Mouse (Mus musculus) liver, adult 2 months (tissue): ENCODE measurements around the gene Dph6. TPM values are rescaled to one million over a fixed set of nuclear protein-coding genes. Genes with fewer than 3 reads are reported as not detected.

ENCODE experiments used
- DNase-seq: peaks from one replicate; pipeline ENCODE4 v3.0.0-alpha.2; 2011; ENCODE audit warnings: low read depth, low spot score; ENCODE audit errors: extremely low read depth
- H3K27ac ChIP-seq: fragments of 200-500 bp; replicated peaks from 2 replicates; pipeline ENCODE4 v1.5.1; 2012; ENCODE audit warnings: low read depth, mild to moderate bottlenecking, control low read depth, inconsistent platforms, low read length; ENCODE audit not compliant: insufficient read depth
- H3K27me3 ChIP-seq: fragments of 200-500 bp; 2 replicates; pipeline ENCODE4 v1.6.1; 2012; ENCODE audit warnings: mild to moderate bottlenecking, moderate library complexity, low read length, inconsistent platforms; ENCODE audit not compliant: control insufficient read depth, insufficient read depth
- H3K36me3 ChIP-seq: fragments of 200-500 bp; 2 replicates; pipeline ENCODE4 v1.6.1; 2012; ENCODE audit warnings: low read length, inconsistent platforms; ENCODE audit not compliant: control insufficient read depth, insufficient read depth
- H3K4me1 ChIP-seq: fragments of 200-500 bp; 2 replicates; pipeline ENCODE4 v1.6.1; 2011; ENCODE audit warnings: low read length; ENCODE audit not compliant: control insufficient read depth, insufficient read depth
- H3K4me3 ChIP-seq: fragments of 200-500 bp; 2 replicates; pipeline ENCODE4 v1.5.1; 2011; ENCODE audit warnings: low read depth, mild to moderate bottlenecking, control low read depth, low read length, moderate library complexity; ENCODE audit not compliant: insufficient read depth
- H3K79me2 ChIP-seq: fragments of 200-500 bp; 2 replicates; pipeline ENCODE4 v1.6.1; 2012; ENCODE audit warnings: inconsistent platforms, mild to moderate bottlenecking, low read length, moderate library complexity; ENCODE audit not compliant: control insufficient read depth, insufficient read depth
- H3K9ac ChIP-seq: fragments of 200-500 bp; 2 replicates; pipeline ENCODE4 v1.6.1; 2012; ENCODE audit warnings: low read depth, mild to moderate bottlenecking, control low read depth, inconsistent platforms, low read length
- CTCF ChIP-seq: fragments of 200-500 bp; IDR thresholded peaks from 2 replicates; pipeline ENCODE4 v1.5.1; 2011; ENCODE audit warnings: low read depth, low read length, control low read depth
- POLR2A ChIP-seq: fragments of 200-500 bp; IDR thresholded peaks from 2 replicates; pipeline ENCODE4 v1.6.1; 2011; ENCODE audit warnings: low read length, control low read depth; ENCODE audit not compliant: insufficient read depth; ENCODE audit errors: extremely low read depth
- WGBS: fragments of 180-500 bp; shearing (Covaris S2); methylation state at CpG from one replicate; pipeline ENCODE4 v1.1.7; 2018; 5-methylcytosine and 5-hydroxymethylcytosine counted together
- polyA plus RNA-seq: library from polyadenylated mRNA; depleted of rRNA; stranded (reverse); fragments of >200 nt; gene quantifications from 2 replicates; pipeline ENCODE4 v1.2.3, GENCODE M21; 2012
- total RNA-seq: library from RNA; depleted of rRNA; stranded (reverse); fragments of >200 nt; gene quantifications from 2 replicates; pipeline ENCODE4 v1.2.3, GENCODE M21; 2014

Gene Dph6
- total and polyA plus RNA-seq, 2 experiments, result 3.3 to 4.8 TPM

DNA sequence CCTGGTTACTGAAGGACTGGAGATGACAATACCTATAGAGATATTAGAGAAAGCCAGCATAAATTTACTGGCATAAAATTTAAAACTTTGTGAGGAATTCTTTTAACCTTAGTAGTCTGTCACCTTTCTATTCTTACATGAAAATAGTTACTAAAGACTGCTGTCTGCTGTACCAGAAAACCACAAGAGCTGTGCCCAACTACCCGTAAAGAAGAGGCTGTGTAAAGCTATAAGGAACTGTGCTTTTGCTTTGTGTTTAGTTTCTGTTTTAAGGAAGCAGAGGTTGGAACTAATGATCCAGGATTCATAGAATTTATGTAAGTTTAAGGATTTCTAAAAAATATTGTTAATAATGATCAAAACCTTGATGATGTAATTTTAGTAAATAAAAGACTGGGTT, 19.1 kb upstream of the Dph6 start:
- H3K79me2 ChIP-seq, result no peaks in the 10 kb centered on the region
- TF ChIP-seq CTCF, result no peak
- TF ChIP-seq POLR2A, result no peak
- no peaks in the 10 kb centered on the region for H3K36me3 ChIP-seq
- no peaks in the 10 kb centered on the region for H3K4me1 ChIP-seq
- no peak for DNase-seq
- H3K27ac ChIP-seq, result no peak overlapping the region
- no peak overlapping the region for H3K9ac ChIP-seq
- H3K4me3 ChIP-seq, result no peak overlapping the region
- no peaks in the 10 kb centered on the region for H3K27me3 ChIP-seq
- WGBS, result 88% methylated on average over 1 of the region's 1 CpGs

GRCm38 (mm10) chr2:114670983-114671382, 16.2 kb upstream of the Dph6 start:
- H3K79me2 ChIP-seq, result no peaks in the 10 kb centered on the region
- H3K9ac ChIP-seq, result no peak overlapping the region
- DNase-seq, result no peak
- 85% methylated on average over 3 of the region's 3 CpGs for WGBS
- H3K36me3 ChIP-seq, result no peaks in the 10 kb centered on the region
- TF ChIP-seq CTCF, result no peak
- no peak for TF ChIP-seq POLR2A
- no peaks in the 10 kb centered on the region for H3K27me3 ChIP-seq
- H3K4me3 ChIP-seq, result no peak overlapping the region
- H3K27ac ChIP-seq, result no peak overlapping the region
- no peaks in the 10 kb centered on the region for H3K4me1 ChIP-seq

- DNase-seq, result no peak
- WGBS, result 94% methylated on average over 2 of the region's 2 CpGs
- H3K4me3 ChIP-seq, result no peak overlapping the region
- TF ChIP-seq POLR2A, result no peak
- TF ChIP-seq CTCF, result no peak
- no peak overlapping the region for H3K9ac ChIP-seq
- no peak overlapping the region for H3K27ac ChIP-seq
- no peaks in the 10 kb centered on the region for H3K4me1 ChIP-seq
- H3K36me3 ChIP-seq, result no peaks in the 10 kb centered on the region
- H3K27me3 ChIP-seq, result no peaks in the 10 kb centered on the region
- H3K79me2 ChIP-seq, result no peaks in the 10 kb centered on the region
These were observed 4.2 kb upstream of the Dph6 start for GRCm38 (mm10) chr2:114658954-114659353.

GRCm38 (mm10) chr2:114646240-114646639, 8.5 kb downstream of the Dph6 start:
- Histone ChIP-seq H3K9ac (no peak overlapping the region), H3K27ac (no peak overlapping the region), H3K4me1 (no peaks in the 10 kb centered on the region), H3K79me2 (no peaks in the 10 kb centered on the region), H3K27me3 (no peaks in the 10 kb centered on the region), H3K36me3 (no peaks in the 10 kb centered on the region; the same call in 1 of the 2 replicates), H3K4me3 (no peak overlapping the region)
- TF ChIP-seq POLR2A (no peak), CTCF (no peak)
- 91% methylated on average over 5 of the region's 5 CpGs for WGBS
- DNase-seq, result no peak

DNA sequence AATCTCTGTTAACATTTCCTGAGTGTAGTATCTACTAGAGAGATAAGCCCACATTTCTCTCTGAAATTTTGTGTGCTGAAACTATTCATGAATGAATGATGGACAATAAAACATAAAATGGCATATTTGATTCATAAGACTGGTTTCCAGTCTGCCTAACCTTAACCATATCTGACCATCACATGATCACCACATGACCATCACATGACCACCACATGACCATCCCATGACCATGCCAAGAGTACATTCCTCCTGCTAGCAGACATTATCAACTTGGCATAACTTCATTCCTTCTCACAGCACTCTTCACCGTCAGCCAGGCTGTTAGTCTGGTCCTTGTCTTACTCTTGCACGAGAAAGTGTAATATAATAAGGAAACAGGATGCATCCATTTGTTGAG, 10.9 kb downstream of the Dph6 start:
- TF ChIP-seq CTCF (no peak), POLR2A (no peak)
- H3K4me3 ChIP-seq, result no peak overlapping the region
- H3K4me1 ChIP-seq, result no peaks in the 10 kb centered on the region
- no peak overlapping the region for H3K9ac ChIP-seq
- no peaks in the 10 kb centered on the region for H3K79me2 ChIP-seq
- DNase-seq, result no peak
- no peaks in the 10 kb centered on the region; the same call in 1 of the 2 replicates for H3K36me3 ChIP-seq
- no peak overlapping the region for H3K27ac ChIP-seq
- WGBS, result 90% methylated on average over 2 of the region's 2 CpGs
- no peaks in the 10 kb centered on the region for H3K27me3 ChIP-seq

DNA sequence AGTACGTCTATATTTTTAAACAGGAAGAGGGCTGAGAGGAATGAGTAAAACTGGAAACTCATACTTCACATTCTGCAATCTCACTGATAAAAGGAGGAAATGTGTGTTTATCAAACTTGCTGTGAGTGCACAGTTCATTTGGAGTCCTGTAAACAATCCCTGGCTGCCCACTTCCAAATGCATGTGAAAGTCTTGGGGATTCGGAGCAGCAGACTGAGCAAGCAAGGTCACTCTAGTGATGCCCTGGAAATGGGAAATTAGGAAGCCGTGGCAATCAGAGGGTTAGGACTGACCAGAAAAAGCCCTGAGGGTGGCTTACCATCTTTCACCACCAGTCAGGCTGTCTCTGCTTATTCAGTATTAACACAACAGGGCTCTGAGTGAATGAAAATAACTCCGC, 30.1 kb downstream of the Dph6 start:
- TF ChIP-seq POLR2A (no peak), CTCF (no peak)
- 0 out of 2 replicates have a peak, but pooled peaks cover 2% of the 10 kb centered on the region for H3K4me1 ChIP-seq
- peak; percentile 56 for DNase-seq
- no peak overlapping the region for H3K9ac ChIP-seq
- no peaks in the 10 kb centered on the region for H3K27me3 ChIP-seq
- H3K27ac ChIP-seq, result peak overlapping the region; percentile 18; the same call in 1 of the 2 replicates
- H3K79me2 ChIP-seq, result no peaks in the 10 kb centered on the region
- H3K4me3 ChIP-seq, result no peak overlapping the region
- WGBS, result 53% methylated on average over 4 of the region's 4 CpGs
- no peaks in the 10 kb centered on the region for H3K36me3 ChIP-seq
